Mouse (Mus musculus) testis, adult 2 months (tissue): Measurements from ENCODE around the gene Gm26620. TPM values are rescaled to one million over a fixed set of nuclear protein-coding genes. Genes with fewer than 3 reads are reported as not detected.

Experiments
- H3K27ac ChIP-seq: fragments of 200-500 bp; 2 replicates; pipeline ENCODE4 v1.5.1; 2012; ENCODE audit warnings: low read depth, low read length; ENCODE audit not compliant: control insufficient read depth, insufficient read depth
- H3K27me3 ChIP-seq: fragments of 200-500 bp; 2 replicates; pipeline ENCODE4 v1.6.1; 2012; ENCODE audit warnings: mild to moderate bottlenecking, low read length, moderate library complexity; ENCODE audit not compliant: control insufficient read depth, insufficient read depth
- H3K36me3 ChIP-seq: fragments of 200-500 bp; 2 replicates; pipeline ENCODE4 v1.6.1; 2012; ENCODE audit warnings: mild to moderate bottlenecking, low read length; ENCODE audit not compliant: control insufficient read depth, insufficient read depth
- H3K4me1 ChIP-seq: fragments of 200-500 bp; 2 replicates; pipeline ENCODE4 v1.6.1; 2012; ENCODE audit warnings: low read length; ENCODE audit not compliant: control insufficient read depth, insufficient read depth
- H3K4me3 ChIP-seq: fragments of 200-500 bp; 2 replicates; pipeline ENCODE4 v1.5.1; 2012; ENCODE audit warnings: low read depth, mild to moderate bottlenecking, low read length, moderate library complexity, mixed read lengths; ENCODE audit not compliant: control insufficient read depth
- CTCF ChIP-seq: fragments of 200-500 bp; IDR thresholded peaks from 2 replicates; pipeline ENCODE4 v1.5.1; 2012; ENCODE audit warnings: low read depth, mild to moderate bottlenecking, inconsistent platforms, low read length, moderate library complexity; ENCODE audit not compliant: control insufficient read depth, insufficient read depth, insufficient replicate concordance
- POLR2A ChIP-seq: fragments of 200-500 bp; IDR thresholded peaks from 2 replicates; pipeline ENCODE4 v1.6.1; 2012; ENCODE audit warnings: low read depth, mild to moderate bottlenecking, inconsistent platforms, low read length, moderate library complexity; ENCODE audit not compliant: control insufficient read depth
- polyA plus RNA-seq: library from polyadenylated mRNA; depleted of rRNA; stranded (reverse); fragments of >200 nt; gene quantifications from 2 replicates; pipeline ENCODE4 v1.2.3, GENCODE M21; 2012

Gm26620 gene
- polyA plus RNA-seq, 1 experiment, result 0.99 TPM

GRCm38 (mm10) chr1:170901536-170902238, 16.8 kb downstream of the Gm26620 start:
- no peak overlapping the region for H3K27ac ChIP-seq
- TF ChIP-seq CTCF (peak; percentile 84; the same call in 1 of the 2 replicates), POLR2A (no peak)
- no peaks in the 10 kb centered on the region for H3K27me3 ChIP-seq
- H3K4me1 ChIP-seq, result peaks cover 3% of the 10 kb centered on the region
- no peaks in the 10 kb centered on the region for H3K36me3 ChIP-seq
- H3K4me3 ChIP-seq, result peak overlapping the region; percentile 43; the same call in 1 of the 2 replicates

- H3K36me3 ChIP-seq, result no peaks in the 10 kb centered on the region
- no peak overlapping the region for H3K27ac ChIP-seq
- H3K27me3 ChIP-seq, result no peaks in the 10 kb centered on the region; the same call in 1 of the 2 replicates
- H3K4me3 ChIP-seq, result no peak overlapping the region
- H3K4me1 ChIP-seq, result peaks cover 12% of the 10 kb centered on the region
- TF ChIP-seq POLR2A, result no peak
- TF ChIP-seq CTCF, result no peak
Observed at GRCm38 (mm10) chr1:170903485-170903884, 18.6 kb downstream of the Gm26620 start.

DNA sequence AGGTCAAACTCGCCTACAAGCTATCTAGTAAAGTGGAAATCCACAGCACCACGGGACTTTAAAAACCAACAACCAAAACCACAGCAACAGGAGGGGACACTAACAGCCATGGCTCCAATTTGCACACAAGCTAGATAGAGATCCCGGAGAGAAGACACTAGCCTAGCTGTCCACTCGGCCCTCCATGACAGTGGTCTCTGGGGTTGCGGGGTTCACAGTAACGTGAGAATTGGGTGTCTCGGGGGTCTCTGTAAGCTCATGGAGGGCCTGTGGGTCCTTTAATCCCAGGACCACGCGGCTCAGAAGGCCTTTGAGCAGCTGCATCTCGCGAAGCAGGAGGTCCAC, 22.2 kb downstream of the Gm26620 start:
- Histone ChIP-seq H3K4me1 (peaks cover 14% of the 10 kb centered on the region), H3K36me3 (no peaks in the 10 kb centered on the region), H3K4me3 (no peak overlapping the region; the same call in 1 of the 2 replicates), H3K27me3 (no peaks in the 10 kb centered on the region; the same call in 1 of the 2 replicates), H3K27ac (no peak overlapping the region)
- TF ChIP-seq CTCF (no peak), POLR2A (no peak)

- Histone ChIP-seq H3K27ac (no peak overlapping the region), H3K27me3 (no peaks in the 10 kb centered on the region; the same call in 1 of the 2 replicates)
- TF ChIP-seq CTCF, result no peak
Observed at GRCm38 (mm10) chr1:170907456-170908191, 22.8 kb downstream of the Gm26620 start.

DNA sequence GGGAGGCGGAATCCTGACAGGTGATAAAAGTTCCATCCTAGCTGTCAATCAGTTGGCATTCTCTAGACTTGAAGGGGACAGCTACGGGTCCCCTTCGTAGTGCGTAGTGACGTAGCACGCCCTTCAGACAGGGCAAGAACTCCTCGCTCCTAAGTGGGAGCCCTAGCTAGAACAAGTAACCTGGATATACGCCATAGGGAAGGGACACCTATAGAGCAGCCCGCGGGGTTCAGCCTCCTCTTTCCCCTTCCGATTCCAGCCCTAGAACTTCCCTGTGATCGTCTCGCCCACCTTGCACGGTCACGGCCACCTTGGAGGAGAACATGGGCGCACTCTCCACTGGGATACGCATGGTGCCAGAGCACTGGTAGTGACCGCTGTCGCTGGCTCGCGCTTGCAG, 23.5 kb downstream of the Gm26620 start:
- Histone ChIP-seq H3K36me3 (no peaks in the 10 kb centered on the region), H3K27ac (no peak overlapping the region), H3K4me1 (peaks cover 14% of the 10 kb centered on the region), H3K4me3 (peak overlapping the region; percentile 67), H3K27me3 (no peaks in the 10 kb centered on the region; the same call in 1 of the 2 replicates)
- TF ChIP-seq POLR2A (no peak), CTCF (no peak)

More at GRCm38 (mm10) chr1:170907456-170908191, 22.8 kb downstream of the Gm26620 start:
- peak overlapping the region; percentile 67 for H3K4me3 ChIP-seq
- peaks cover 14% of the 10 kb centered on the region for H3K4me1 ChIP-seq
- H3K36me3 ChIP-seq, result no peaks in the 10 kb centered on the region

GRCm38 (mm10) chr1:170911907-170912660, 27.2 kb downstream of the Gm26620 start:
- no peak overlapping the region for H3K27ac ChIP-seq
- H3K27me3 ChIP-seq, result no peaks in the 10 kb centered on the region; the same call in 1 of the 2 replicates
- no peaks in the 10 kb centered on the region for H3K36me3 ChIP-seq
- TF ChIP-seq POLR2A (no peak), CTCF (no peak)
- no peak overlapping the region for H3K4me3 ChIP-seq
- H3K4me1 ChIP-seq, result peaks cover 14% of the 10 kb centered on the region

DNA sequence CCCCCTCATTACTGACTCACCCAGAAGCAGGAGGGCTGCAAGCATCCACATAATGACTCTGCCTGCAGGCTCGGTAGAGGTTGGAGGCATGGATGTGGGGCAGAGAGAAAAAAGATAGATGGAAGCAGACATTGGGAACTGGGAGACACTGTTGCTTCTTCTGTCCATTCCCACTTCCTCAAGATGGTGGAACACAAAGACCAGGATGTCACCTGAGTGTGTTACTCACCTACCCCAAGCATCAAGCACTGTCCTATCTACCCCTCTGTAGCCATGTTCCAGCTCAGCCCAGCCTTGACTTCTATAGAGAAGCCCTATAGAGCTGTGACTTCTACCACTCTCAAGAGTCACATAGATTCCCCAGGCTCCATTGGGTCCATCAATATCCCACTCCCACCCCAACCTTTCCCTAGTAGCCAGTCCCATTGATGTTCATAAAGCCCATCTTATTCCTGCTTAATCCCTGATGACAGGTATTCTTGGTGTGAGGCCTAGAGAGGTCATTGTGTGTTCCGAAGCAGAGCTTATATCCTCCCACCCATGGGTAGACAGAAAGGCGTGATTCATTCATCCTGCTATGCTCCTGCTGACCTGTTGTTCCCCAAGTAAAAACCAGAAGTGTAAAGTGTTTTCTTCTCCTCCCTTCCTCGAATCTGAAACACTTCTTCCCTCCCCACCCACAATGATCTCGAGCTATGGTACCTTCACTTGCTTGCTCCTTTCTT, 28.2 kb downstream of the Gm26620 start, which contains the start of gene Fcrlb:
Gene Fcrlb, minus strand, starts transcription at position 51 of the 725 bp plus-strand sequence.
- Histone ChIP-seq H3K4me3 (no peak within 1 kb of the TSS), H3K27ac (no peak within 1 kb of the TSS), H3K36me3 (no peaks in the 10 kb centered on the region), H3K27me3 (no peaks in the 10 kb centered on the region), H3K4me1 (peaks cover 8% of the 10 kb centered on the region)
- TF ChIP-seq CTCF (no peak), POLR2A (no peak)
